Mouse (Mus musculus) lung, embryonic 16.5 days (tissue): ENCODE measurements at regions not wholly inside any gene's neighbourhood (a gene's known extent, or its start where the extent isn't known, plus 50 kb on each side); places are given as distances from the start of the nearest gene placed in this dataset.

Source experiments
- ATAC-seq: fragments of 200-750 bp; cut with Nextera tagmentation; 2 replicates; pipeline ENCODE4 v1.8.0; 2017; ENCODE audit warnings: low read depth, mild to moderate bottlenecking, moderate library complexity
- H3K27ac ChIP-seq: fragments of 300-500 bp; sonication (generic); 2 replicates; pipeline ENCODE4 v1.5.1; 2014; ENCODE audit warnings: mild to moderate bottlenecking, control low read depth, low read length
- H3K27me3 ChIP-seq: fragments of 300-500 bp; sonication (generic); 2 replicates; pipeline ENCODE4 v1.6.1; 2014; ENCODE audit warnings: low read depth, low read length, mixed read lengths; ENCODE audit not compliant: control insufficient read depth, insufficient read depth
- H3K36me3 ChIP-seq: fragments of 300-500 bp; sonication (generic); 2 replicates; pipeline ENCODE4 v1.6.1; 2014; ENCODE audit warnings: low read length; ENCODE audit not compliant: control insufficient read depth, insufficient read depth
- H3K4me1 ChIP-seq: fragments of 300-500 bp; sonication (generic); replicated peaks from 2 replicates; pipeline ENCODE4 v1.6.1; 2014; ENCODE audit warnings: low read length, mixed read lengths; ENCODE audit not compliant: control insufficient read depth, insufficient read depth
- H3K4me2 ChIP-seq: fragments of 300-500 bp; sonication (generic); 2 replicates; pipeline ENCODE4 v1.6.1; 2014; ENCODE audit warnings: low read depth, low read length, control low read depth
- H3K4me3 ChIP-seq: fragments of 300-500 bp; sonication (generic); 2 replicates; pipeline ENCODE4 v1.5.1; 2014; ENCODE audit warnings: mild to moderate bottlenecking, low read length, control low read depth
- H3K9ac ChIP-seq: fragments of 300-500 bp; sonication (generic); 2 replicates; pipeline ENCODE4 v1.6.1; 2014; ENCODE audit warnings: low read length, control low read depth
- H3K9me3 ChIP-seq: fragments of 300-500 bp; sonication (generic); 2 replicates; pipeline ENCODE4 v1.6.1; 2016; ENCODE audit warnings: low read length; ENCODE audit not compliant: control insufficient read depth
- WGBS: fragments of 180-500 bp; shearing (Covaris S2); extraction: QIAGEN DNeasy Blood & Tissue Kit; methylation state at CpG from one replicate; pipeline ENCODE4 v1.1.7; 2014; 5-methylcytosine and 5-hydroxymethylcytosine counted together

DNA sequence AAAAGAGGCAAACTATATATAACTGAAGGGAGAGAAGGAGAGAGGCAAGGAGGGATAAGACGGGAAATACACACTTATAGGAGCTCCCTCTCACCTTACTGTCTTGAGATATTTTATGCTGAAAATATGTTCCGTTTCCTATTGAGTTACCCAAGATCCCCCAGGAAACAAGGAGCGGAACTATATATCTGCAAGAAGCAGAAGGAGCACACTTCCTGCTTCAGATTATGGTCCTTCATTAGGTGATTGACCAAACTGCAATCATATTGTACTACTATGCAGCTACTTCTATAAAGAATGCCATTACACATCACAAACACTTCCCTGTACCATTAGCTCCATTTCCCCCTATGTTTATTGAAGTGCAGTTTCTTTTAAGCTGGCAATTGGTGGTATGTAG is 304.9 kb upstream of the Gm21798 start:
- no peaks in the 10 kb centered on the region for H3K27me3 ChIP-seq
- H3K27ac ChIP-seq: no peak overlapping the region
- no peak overlapping the region for H3K9ac ChIP-seq

DNA sequence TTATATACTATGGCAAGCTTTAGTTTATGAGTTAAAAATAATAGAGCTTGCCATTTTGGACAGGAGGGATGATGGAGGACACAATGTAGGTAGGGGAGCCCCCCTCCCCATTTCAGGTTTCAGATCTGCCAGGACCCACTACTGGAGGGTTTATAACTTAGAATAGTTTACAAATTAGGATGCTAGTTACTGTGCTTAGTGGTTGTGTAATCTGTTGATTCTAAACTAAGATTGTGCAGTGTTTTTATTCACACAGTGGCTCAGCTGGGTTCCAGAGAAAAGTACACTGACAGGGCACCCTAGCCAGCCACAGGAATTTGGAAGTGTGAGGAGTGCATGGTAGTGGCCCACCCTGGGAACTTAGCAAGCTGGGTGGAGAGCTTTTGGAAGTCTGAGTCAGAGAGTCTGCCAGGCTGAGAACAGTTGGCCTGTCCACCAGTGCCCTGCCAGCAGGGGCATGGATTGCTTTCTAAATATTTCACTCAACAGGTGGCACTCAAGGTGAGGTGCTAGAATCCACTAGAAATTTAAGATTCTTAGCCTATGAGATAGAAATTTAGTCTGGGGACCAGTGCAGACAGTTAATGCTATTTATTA is 303.9 kb upstream of the Gm21798 start:
- no peak for ATAC-seq
- Histone ChIP-seq H3K36me3 (no peaks in the 10 kb centered on the region), H3K4me3 (no peak overlapping the region), H3K27me3 (no peaks in the 10 kb centered on the region), H3K4me1 (no peaks in the 10 kb centered on the region), H3K27ac (no peak overlapping the region), H3K9me3 (no peaks in the 10 kb centered on the region), H3K9ac (no peak overlapping the region), H3K4me2 (no peak overlapping the region)

More for the DNA sequence above, 304.9 kb upstream of the Gm21798 start:
- no peak for ATAC-seq
- Histone ChIP-seq H3K4me3 (no peak overlapping the region), H3K4me2 (no peak overlapping the region), H3K4me1 (no peaks in the 10 kb centered on the region), H3K9me3 (no peaks in the 10 kb centered on the region), H3K36me3 (no peaks in the 10 kb centered on the region)
- 76% methylated on average over 3 of the region's 3 CpGs for WGBS

DNA sequence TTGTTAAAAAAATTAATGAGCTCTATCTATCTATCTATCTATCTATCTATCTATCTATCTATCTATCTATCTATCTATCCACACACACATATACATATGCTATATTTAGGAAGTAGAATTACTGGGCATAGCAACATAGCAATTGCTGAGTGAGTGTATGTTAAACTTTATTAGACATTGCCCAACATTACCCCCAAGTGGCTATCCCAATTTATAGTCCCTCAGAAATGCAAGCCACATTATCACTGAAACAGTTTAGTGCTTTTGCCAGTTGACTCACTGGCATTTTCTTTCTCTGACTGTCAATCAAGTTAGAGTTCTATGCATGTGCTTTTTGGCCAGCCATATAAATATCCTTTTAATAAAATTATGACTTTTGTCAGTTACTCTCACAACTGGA is 302.3 kb upstream of the Gm21798 start:
- no peaks in the 10 kb centered on the region for H3K27me3 ChIP-seq
- H3K27ac ChIP-seq: no peak overlapping the region
- H3K9ac ChIP-seq: no peak overlapping the region
- H3K36me3 ChIP-seq: no peaks in the 10 kb centered on the region
- no peak overlapping the region for H3K4me3 ChIP-seq
- no peaks in the 10 kb centered on the region for H3K9me3 ChIP-seq
- ATAC-seq: no peak
- H3K4me1 ChIP-seq: no peaks in the 10 kb centered on the region
- no peak overlapping the region for H3K4me2 ChIP-seq

GRCm38 (mm10) chr15:64519207-64519628 is 298.3 kb upstream of the Gm21798 start:
- no peak for ATAC-seq
- 62% methylated on average over 4 of the region's 4 CpGs for WGBS
- H3K27ac ChIP-seq: no peak overlapping the region

GRCm38 (mm10) chr15:64520568-64520967 is 296.9 kb upstream of the Gm21798 start:
- Histone ChIP-seq H3K4me3 (no peak overlapping the region), H3K36me3 (no peaks in the 10 kb centered on the region), H3K9ac (no peak overlapping the region), H3K4me1 (no peaks in the 10 kb centered on the region), H3K9me3 (no peaks in the 10 kb centered on the region), H3K27ac (no peak overlapping the region), H3K4me2 (no peak overlapping the region), H3K27me3 (no peaks in the 10 kb centered on the region)
- WGBS: 82% methylated on average over 5 of the region's 5 CpGs
- ATAC-seq: no peak

More at GRCm38 (mm10) chr15:64519207-64519628, 298.3 kb upstream of the Gm21798 start:
- Histone ChIP-seq H3K9ac (no peak overlapping the region), H3K27me3 (no peaks in the 10 kb centered on the region), H3K4me1 (no peaks in the 10 kb centered on the region), H3K4me3 (no peak overlapping the region), H3K4me2 (no peak overlapping the region), H3K36me3 (no peaks in the 10 kb centered on the region), H3K9me3 (no peaks in the 10 kb centered on the region)

DNA sequence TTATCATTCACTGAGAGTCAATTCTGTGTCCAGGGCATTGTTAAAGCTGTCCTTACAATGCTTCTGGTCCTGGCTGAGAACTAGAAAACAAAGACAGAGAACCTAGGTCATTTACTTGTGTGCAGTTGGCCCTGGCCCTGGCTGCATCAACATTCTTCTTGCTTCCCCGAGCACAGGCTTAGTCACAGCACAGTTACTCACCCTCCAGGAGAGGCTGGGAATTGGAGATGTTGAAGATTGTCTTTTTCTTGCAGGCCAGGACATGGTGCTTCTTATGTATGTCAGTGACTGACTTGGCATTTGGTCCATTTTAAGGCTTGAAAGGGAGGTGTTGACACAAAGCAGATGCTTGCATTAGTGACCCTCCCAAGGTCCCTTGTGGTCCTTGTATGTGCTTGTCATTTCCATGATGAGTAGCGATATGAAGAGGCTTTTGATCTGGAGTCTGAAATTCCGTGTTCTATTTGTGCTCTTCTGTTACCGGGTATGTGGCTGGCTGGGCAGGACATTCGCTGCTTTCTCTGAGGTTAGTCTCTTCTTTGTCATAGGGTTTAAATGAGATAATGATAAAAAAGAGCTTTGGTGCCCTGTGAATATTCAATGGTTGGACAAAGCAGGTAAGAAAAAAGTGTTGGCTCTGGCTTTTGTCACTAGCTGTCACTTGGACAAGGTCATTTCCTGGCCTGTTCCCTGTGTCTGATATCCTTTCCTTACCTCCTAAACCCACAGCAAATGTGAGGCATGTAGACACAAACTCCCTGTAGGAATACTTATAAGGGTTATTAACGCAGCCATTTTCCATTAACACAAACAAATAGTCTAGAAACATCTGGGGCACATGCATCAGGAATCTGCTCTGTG is 285.0 kb upstream of the Gm21798 start:
- no peaks in the 10 kb centered on the region for H3K4me1 ChIP-seq
- H3K27ac ChIP-seq: no peak overlapping the region
- H3K4me2 ChIP-seq: no peak overlapping the region
- WGBS: 60% methylated on average over 6 of the region's 6 CpGs
- no peak overlapping the region for H3K9ac ChIP-seq
- no peaks in the 10 kb centered on the region for H3K36me3 ChIP-seq
- no peaks in the 10 kb centered on the region for H3K9me3 ChIP-seq
- no peak overlapping the region for H3K4me3 ChIP-seq
- H3K27me3 ChIP-seq: no peaks in the 10 kb centered on the region
- no peak for ATAC-seq

DNA sequence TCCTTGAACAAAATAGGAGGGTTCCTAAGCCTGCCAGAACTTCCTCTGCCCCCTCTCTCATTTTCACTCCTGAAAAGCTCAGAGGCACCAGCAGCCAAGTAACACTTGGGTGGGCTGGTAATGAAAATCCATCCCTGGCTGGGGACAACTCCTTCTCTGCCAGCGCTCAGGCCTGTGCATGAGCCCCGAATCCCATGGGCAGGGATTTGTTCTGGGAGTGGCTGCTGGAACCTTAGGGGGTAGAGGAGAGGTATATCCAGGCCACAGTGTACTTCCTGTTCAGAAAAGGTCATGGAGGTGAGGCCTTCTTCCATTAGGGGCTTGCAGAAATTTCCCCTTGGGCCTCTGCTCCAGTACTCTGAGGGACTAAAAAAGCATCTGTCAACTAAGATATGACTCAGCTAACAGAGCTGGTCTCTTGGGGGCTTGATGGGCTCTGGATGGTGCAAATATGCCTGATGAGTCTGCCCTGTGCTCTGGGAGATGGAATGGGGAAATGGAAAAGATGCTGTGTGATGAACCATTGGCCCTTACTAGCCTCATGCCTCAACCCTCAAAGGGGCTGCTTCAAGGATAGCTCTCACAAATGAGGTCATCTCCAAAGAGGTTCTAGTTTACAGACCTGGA is 284.2 kb upstream of the Gm21798 start:
- no peak for ATAC-seq
- H3K9me3 ChIP-seq: no peaks in the 10 kb centered on the region
- no peak overlapping the region for H3K4me3 ChIP-seq
- no peaks in the 10 kb centered on the region for H3K36me3 ChIP-seq
- H3K4me2 ChIP-seq: no peak overlapping the region
- no peaks in the 10 kb centered on the region for H3K4me1 ChIP-seq
- no peaks in the 10 kb centered on the region for H3K27me3 ChIP-seq
- H3K9ac ChIP-seq: no peak overlapping the region
- 83% methylated on average over 2 of the region's 2 CpGs for WGBS
- no peak overlapping the region for H3K27ac ChIP-seq

DNA sequence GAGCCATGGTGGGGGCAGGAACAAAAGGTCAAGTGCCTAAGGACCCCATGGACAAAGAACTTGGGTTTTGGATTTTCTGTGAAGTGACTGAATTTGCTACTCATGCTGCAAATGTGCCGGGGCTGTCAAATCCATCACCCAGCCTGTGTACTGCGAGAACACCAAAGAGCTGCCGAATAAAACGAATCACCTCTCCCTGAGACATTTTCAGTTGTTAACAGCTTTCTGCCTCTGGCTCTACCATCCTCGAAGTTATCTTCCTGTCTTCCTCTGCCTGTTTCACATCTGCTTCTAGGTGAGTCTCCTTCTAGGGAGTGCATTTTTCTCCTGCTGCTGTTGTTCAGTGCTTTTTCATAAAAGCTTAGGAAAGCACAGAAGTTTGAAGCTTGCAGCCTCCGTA is 283.3 kb upstream of the Gm21798 start:
- WGBS: 32% methylated on average over 6 of the region's 6 CpGs
- H3K27me3 ChIP-seq: no peaks in the 10 kb centered on the region
- no peak overlapping the region for H3K9ac ChIP-seq
- no peaks in the 10 kb centered on the region for H3K9me3 ChIP-seq
- no peak overlapping the region for H3K4me2 ChIP-seq
- no peaks in the 10 kb centered on the region for H3K4me1 ChIP-seq
- ATAC-seq: no peak
- no peak overlapping the region for H3K4me3 ChIP-seq
- no peak overlapping the region for H3K27ac ChIP-seq
- H3K36me3 ChIP-seq: no peaks in the 10 kb centered on the region

DNA sequence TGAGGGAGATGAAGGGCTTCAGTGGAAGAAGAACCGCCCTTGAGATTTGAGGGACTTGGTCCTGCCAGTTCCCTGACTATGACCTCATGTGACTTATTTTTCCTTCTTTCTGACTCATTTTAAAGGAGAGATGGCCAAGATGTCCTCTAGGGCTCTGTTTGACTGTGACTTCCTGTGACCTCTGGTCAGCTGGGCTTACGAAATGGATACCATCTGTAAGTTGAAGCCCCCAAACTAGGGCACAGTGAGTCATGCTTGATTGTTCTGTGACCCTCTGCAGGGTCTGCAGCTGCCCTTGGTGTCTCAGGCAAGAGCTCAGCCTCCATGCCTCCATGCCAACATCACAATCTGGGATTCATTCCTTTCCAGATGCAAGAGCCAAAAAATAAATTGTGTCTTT is 282.3 kb upstream of the Gm21798 start:
- ATAC-seq: no peak
- H3K9me3 ChIP-seq: no peaks in the 10 kb centered on the region
- H3K4me1 ChIP-seq: no peaks in the 10 kb centered on the region
- H3K27ac ChIP-seq: no peak overlapping the region
- H3K9ac ChIP-seq: no peak overlapping the region
- no peaks in the 10 kb centered on the region for H3K36me3 ChIP-seq
- WGBS: 84% methylated on average over 2 of the region's 2 CpGs
- H3K4me3 ChIP-seq: no peak overlapping the region
- no peak overlapping the region for H3K4me2 ChIP-seq
- no peaks in the 10 kb centered on the region for H3K27me3 ChIP-seq
